Mouse (Mus musculus): Measurements from ENCODE around the gene Fgf10. TPM values are rescaled to one million over a fixed set of nuclear protein-coding genes. Genes with fewer than 3 reads are reported as not detected.

Gene Fgf10
- polyA plus RNA-seq, 1 experiment from 2014 or later: 0.80 TPM

DNA sequence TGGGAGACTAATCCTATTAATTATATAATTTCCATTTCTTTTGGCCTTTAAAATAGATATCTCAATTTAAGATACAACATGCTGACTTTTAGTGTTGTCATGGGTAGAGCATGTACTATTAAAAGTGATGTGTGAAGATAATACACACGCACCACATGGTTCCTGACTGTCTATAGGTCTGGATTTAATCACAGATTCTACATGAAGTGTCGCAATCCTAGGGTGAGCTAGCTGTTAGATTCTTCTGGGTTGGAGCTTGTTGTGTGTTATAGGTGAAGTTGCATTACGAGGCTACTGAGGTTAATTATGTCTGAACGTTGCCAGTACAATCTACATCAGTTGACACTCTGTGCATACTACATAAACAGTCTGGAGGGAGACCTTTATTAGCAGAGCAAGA is 73.2 kb downstream of the Fgf10 start:
- no peak for ATAC-seq (replicated peaks; ENCODE audit: extremely low read depth, insufficient read depth, low FRiP score)
- H3K36me3 ChIP-seq (ENCODE audit: control insufficient read depth, insufficient read depth): no peaks in the 10 kb centered on the region
- H3K9ac ChIP-seq (ENCODE audit: low read length): no peak overlapping the region
- no peaks in the 10 kb centered on the region; the same call in 1 of the 2 replicates for H3K4me1 ChIP-seq (ENCODE audit: control insufficient read depth, insufficient read depth, low read length)
- no peak overlapping the region for H3K4me2 ChIP-seq (ENCODE audit: low read depth, low read length)
- H3K27me3 ChIP-seq (ENCODE audit: control insufficient read depth, insufficient read depth, low read length): no peaks in the 10 kb centered on the region
- 64% methylated on average over 4 of the region's 4 CpGs for whole genome bisulfite sequencing
- H3K27ac ChIP-seq (ENCODE audit: low read length): no peak overlapping the region
- no peaks in the 10 kb centered on the region for H3K9me3 ChIP-seq (replicated peaks; ENCODE audit: control insufficient read depth, low read length)
- no peak overlapping the region for H3K4me3 ChIP-seq (ENCODE audit: low read length)

DNA sequence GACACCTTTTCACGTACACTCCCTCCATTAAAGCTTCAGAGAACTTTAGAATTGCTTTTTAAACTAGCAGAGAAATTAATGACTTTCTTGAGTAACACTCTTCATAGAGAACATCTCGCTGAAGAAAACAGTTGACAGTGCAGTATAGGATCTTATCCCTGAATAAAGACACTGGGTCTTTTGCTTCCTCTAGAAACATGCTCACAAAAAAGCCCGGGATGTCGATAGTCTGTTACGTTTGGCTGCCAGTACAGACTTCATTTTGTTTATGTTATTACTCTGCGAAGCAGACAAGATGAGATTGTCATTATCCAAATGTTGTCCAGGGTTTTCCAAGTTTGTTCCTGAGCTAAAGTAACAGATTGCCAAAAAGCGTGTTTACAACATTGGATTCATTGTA is 75.2 kb downstream of the Fgf10 start:
- ATAC-seq (replicated peaks; ENCODE audit: extremely low read depth, insufficient read depth, low FRiP score): no peak
- WGBS: 78% methylated on average over 7 of the region's 7 CpGs

DNA sequence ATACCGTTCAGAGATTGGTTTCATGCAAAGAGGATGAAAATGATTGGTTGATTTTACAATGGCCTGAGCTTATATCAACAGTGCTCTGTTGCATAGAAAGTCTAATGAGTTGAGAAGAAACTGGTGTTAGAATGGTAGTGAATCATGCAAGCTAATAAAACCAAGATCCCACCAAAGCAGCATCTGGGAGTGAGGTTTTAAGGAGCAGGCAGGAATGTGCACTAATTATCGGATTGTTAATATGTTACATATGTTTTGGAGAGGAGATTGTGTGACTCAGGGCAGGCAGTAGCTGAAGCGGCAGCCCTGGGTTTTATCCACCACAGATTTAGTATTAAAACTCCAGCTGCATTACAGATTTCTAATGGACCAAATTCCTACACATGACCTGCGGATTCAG is 76.8 kb downstream of the Fgf10 start:
- no peaks in the 10 kb centered on the region for H3K9me3 ChIP-seq (replicated peaks; ENCODE audit: control insufficient read depth, low read length)
- H3K27me3 ChIP-seq (ENCODE audit: control insufficient read depth, insufficient read depth, low read length): no peaks in the 10 kb centered on the region
- H3K4me1 ChIP-seq (ENCODE audit: control insufficient read depth, insufficient read depth, low read length): no peaks in the 10 kb centered on the region
- no peak overlapping the region for H3K9ac ChIP-seq (ENCODE audit: low read length)
- H3K4me3 ChIP-seq (ENCODE audit: low read length): no peak overlapping the region
- H3K27ac ChIP-seq (ENCODE audit: low read length): no peak overlapping the region
- 84% methylated on average over 4 of the region's 4 CpGs for WGBS
- H3K4me2 ChIP-seq (ENCODE audit: low read depth, low read length): no peak overlapping the region
- no peaks in the 10 kb centered on the region for H3K36me3 ChIP-seq (ENCODE audit: control insufficient read depth, insufficient read depth)
- no peak for ATAC-seq (replicated peaks; ENCODE audit: extremely low read depth, insufficient read depth, low FRiP score)

More for the DNA sequence above, 75.2 kb downstream of the Fgf10 start:
- Histone ChIP-seq H3K9ac (ENCODE audit: low read length) (no peak overlapping the region), H3K27me3 (ENCODE audit: control insufficient read depth, insufficient read depth, low read length) (no peaks in the 10 kb centered on the region), H3K4me2 (ENCODE audit: low read depth, low read length) (no peak overlapping the region), H3K36me3 (ENCODE audit: control insufficient read depth, insufficient read depth) (no peaks in the 10 kb centered on the region), H3K4me1 (ENCODE audit: control insufficient read depth, insufficient read depth, low read length) (no peaks in the 10 kb centered on the region; the same call in 1 of the 2 replicates), H3K9me3 (replicated peaks; ENCODE audit: control insufficient read depth, low read length) (no peaks in the 10 kb centered on the region), H3K27ac (ENCODE audit: low read length) (no peak overlapping the region), H3K4me3 (ENCODE audit: low read length) (no peak overlapping the region)

DNA sequence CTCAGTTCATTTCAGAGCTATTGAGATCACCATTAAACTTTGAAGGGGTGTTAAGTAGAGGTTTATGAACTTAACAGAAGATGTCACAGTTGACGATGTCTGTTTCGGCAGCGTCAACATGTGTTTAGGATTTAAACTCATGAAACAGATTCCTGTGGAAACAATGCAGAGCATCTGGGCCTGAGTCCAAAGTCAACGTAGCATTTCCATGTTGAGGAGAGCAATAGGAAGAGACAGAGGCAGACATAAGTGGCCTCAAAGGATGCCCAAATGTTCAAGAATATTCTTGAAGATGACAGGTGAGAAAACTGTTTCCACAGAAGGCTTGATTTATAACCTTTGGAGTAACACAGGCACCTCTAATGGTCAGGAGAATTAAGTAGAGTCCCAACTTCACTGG is 84.4 kb downstream of the Fgf10 start:
- ATAC-seq (replicated peaks; ENCODE audit: extremely low read depth, insufficient read depth, low FRiP score): no peak
- Histone ChIP-seq H3K9ac (ENCODE audit: low read length) (no peak overlapping the region), H3K36me3 (ENCODE audit: control insufficient read depth, insufficient read depth) (no peaks in the 10 kb centered on the region), H3K27ac (ENCODE audit: low read length) (no peak overlapping the region), H3K4me3 (ENCODE audit: low read length) (no peak overlapping the region), H3K27me3 (ENCODE audit: control insufficient read depth, insufficient read depth, low read length) (no peaks in the 10 kb centered on the region), H3K9me3 (replicated peaks; ENCODE audit: control insufficient read depth, low read length) (no peaks in the 10 kb centered on the region), H3K4me1 (ENCODE audit: control insufficient read depth, insufficient read depth, low read length) (0 out of 2 replicates have a peak, but pooled peaks cover 2% of the 10 kb centered on the region), H3K4me2 (ENCODE audit: low read depth, low read length) (no peak overlapping the region)
- WGBS: 55% methylated on average over 4 of the region's 4 CpGs

DNA sequence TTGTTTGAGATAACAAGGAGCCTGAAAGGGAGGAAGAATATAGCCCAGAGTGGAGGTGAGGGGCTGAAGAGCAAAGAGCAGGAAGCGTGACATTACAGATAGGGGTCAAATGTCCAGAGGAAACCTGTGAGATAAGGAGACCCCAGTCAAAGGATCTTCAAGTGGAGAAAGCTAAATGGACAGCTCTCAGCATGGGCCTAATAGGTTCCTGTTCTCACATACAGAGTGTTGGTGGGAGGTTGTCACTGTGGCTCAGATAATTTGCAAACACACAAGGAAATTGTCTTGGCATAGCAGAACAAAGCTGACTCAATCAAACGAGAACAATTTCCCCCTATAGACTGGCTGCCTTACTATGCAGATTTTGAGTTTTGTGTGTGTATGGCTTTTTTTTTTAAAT is 89.4 kb downstream of the Fgf10 start:
- H3K36me3 ChIP-seq (ENCODE audit: control insufficient read depth, insufficient read depth): no peaks in the 10 kb centered on the region
- H3K4me3 ChIP-seq (ENCODE audit: low read length): no peak overlapping the region
- H3K4me1 ChIP-seq (ENCODE audit: control insufficient read depth, insufficient read depth, low read length): 0 out of 2 replicates have a peak, but pooled peaks cover 4% of the 10 kb centered on the region
- 16% methylated on average over 2 of the region's 2 CpGs for WGBS
- no peaks in the 10 kb centered on the region for H3K9me3 ChIP-seq (replicated peaks; ENCODE audit: control insufficient read depth, low read length)
- H3K9ac ChIP-seq (ENCODE audit: low read length): no peak overlapping the region
- H3K27me3 ChIP-seq (ENCODE audit: control insufficient read depth, insufficient read depth, low read length): no peaks in the 10 kb centered on the region
- no peak overlapping the region for H3K4me2 ChIP-seq (ENCODE audit: low read depth, low read length)
- no peak overlapping the region for H3K27ac ChIP-seq (ENCODE audit: low read length)
- ATAC-seq (replicated peaks; ENCODE audit: extremely low read depth, insufficient read depth, low FRiP score): no peak

DNA sequence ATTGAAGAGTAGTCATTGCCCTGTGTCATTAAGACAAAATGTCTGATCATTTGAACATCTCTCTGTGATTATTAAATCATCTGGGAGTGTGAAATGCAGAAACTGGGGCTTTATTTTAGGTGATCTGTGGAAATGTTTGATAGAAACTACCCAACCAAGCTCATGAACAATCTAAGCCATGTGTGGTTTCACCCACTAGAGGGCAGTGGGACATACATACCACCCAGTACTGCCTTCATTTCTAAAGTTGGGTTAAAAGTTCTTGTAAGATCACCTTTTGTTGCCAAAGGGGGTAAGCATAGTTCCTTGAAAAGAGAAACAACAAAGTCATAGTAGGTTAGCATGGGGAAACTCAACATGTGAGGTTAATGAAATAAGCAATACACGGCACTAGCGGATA is 93.4 kb downstream of the Fgf10 start:
- Histone ChIP-seq H3K4me3 (ENCODE audit: low read length) (no peak overlapping the region), H3K36me3 (ENCODE audit: control insufficient read depth, insufficient read depth) (no peaks in the 10 kb centered on the region), H3K27me3 (ENCODE audit: control insufficient read depth, insufficient read depth, low read length) (no peaks in the 10 kb centered on the region), H3K27ac (ENCODE audit: low read length) (no peak overlapping the region), H3K4me2 (ENCODE audit: low read depth, low read length) (no peak overlapping the region), H3K9ac (ENCODE audit: low read length) (no peak overlapping the region), H3K4me1 (ENCODE audit: control insufficient read depth, insufficient read depth, low read length) (0 out of 2 replicates have a peak, but pooled peaks cover 4% of the 10 kb centered on the region), H3K9me3 (replicated peaks; ENCODE audit: control insufficient read depth, low read length) (no peaks in the 10 kb centered on the region)
- WGBS: 92% methylated on average over 2 of the region's 2 CpGs
- ATAC-seq (replicated peaks; ENCODE audit: extremely low read depth, insufficient read depth, low FRiP score): no peak

DNA sequence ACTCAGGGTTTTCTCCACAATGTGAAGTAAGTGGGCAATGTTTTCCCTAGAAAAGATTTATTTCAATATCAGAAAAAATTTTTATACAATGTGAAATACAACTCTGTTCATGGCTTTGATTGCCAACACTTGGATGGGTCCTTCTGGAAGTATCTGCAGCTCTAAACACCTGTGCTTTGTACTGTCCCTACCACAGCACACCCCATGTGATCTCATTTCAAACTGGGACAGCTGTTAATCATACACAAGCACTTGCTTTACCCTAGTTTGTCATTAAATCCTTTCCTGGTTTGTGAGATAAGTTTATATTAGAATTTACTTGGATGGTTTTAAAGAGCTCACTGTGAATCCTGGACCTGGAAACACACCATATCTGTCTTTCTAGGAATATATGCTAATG is 102.6 kb downstream of the Fgf10 start:
- Histone ChIP-seq H3K9me3 (replicated peaks; ENCODE audit: control insufficient read depth, low read length) (no peaks in the 10 kb centered on the region), H3K9ac (ENCODE audit: low read length) (no peak overlapping the region), H3K4me1 (ENCODE audit: control insufficient read depth, insufficient read depth, low read length) (no peaks in the 10 kb centered on the region), H3K4me2 (ENCODE audit: low read depth, low read length) (no peak overlapping the region), H3K4me3 (ENCODE audit: low read length) (no peak overlapping the region), H3K27ac (ENCODE audit: low read length) (no peak overlapping the region), H3K27me3 (ENCODE audit: control insufficient read depth, insufficient read depth, low read length) (no peaks in the 10 kb centered on the region), H3K36me3 (ENCODE audit: control insufficient read depth, insufficient read depth) (no peaks in the 10 kb centered on the region)
- ATAC-seq (replicated peaks; ENCODE audit: extremely low read depth, insufficient read depth, low FRiP score): no peak

DNA sequence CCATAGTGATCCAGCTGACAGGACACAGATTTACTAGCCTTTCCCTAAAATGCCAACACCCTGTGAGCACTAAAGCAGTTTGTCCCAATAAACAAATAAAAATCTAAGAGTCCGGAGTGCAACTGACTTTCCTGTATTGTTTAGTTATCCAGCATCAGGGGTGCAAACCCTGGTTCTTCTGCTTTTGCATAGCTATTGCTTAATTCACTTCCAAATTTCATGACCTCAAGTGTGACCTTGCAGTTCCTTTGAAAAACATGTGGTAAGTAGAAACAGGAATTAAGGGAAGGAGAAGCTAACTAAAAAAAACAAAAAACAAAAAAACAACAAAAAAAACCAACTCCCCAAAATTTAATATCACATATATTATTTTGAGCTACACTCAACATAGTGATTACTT is 105.6 kb downstream of the Fgf10 start:
- no peak overlapping the region for H3K4me2 ChIP-seq (ENCODE audit: low read depth, low read length)
- no peaks in the 10 kb centered on the region for H3K4me1 ChIP-seq (ENCODE audit: control insufficient read depth, insufficient read depth, low read length)
- H3K36me3 ChIP-seq (ENCODE audit: control insufficient read depth, insufficient read depth): no peaks in the 10 kb centered on the region
- no peaks in the 10 kb centered on the region for H3K27me3 ChIP-seq (ENCODE audit: control insufficient read depth, insufficient read depth, low read length)
- H3K4me3 ChIP-seq (ENCODE audit: low read length): no peak overlapping the region
- H3K27ac ChIP-seq (ENCODE audit: low read length): no peak overlapping the region
- no peak for ATAC-seq (replicated peaks; ENCODE audit: extremely low read depth, insufficient read depth, low FRiP score)
- H3K9me3 ChIP-seq (replicated peaks; ENCODE audit: control insufficient read depth, low read length): no peaks in the 10 kb centered on the region
- H3K9ac ChIP-seq (ENCODE audit: low read length): no peak overlapping the region
- WGBS: 55% methylated on average over 1 of the region's 1 CpGs

DNA sequence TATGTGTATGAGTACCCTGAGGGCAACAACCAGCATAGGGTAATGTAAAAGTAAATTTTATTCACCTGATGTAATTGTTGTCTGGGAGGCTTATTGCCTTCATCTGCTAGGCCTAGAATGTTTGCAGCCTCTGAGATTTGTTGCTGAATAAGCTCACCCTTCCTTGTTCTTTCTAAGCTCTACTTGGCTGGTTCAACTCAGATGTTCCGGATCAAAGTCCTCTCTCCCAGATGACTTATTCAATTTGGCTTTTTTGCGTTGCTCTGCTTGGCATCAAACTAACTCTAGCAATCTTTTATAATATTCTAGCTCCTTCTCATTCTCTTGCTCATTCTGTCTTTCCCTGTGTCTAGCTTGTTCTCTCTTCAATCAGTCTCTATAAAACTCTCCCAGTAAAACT is 109.6 kb downstream of the Fgf10 start:
- H3K27me3 ChIP-seq (ENCODE audit: control insufficient read depth, insufficient read depth, low read length): no peaks in the 10 kb centered on the region
- H3K27ac ChIP-seq (ENCODE audit: low read length): no peak overlapping the region
- H3K4me1 ChIP-seq (ENCODE audit: control insufficient read depth, insufficient read depth, low read length): no peaks in the 10 kb centered on the region
- ATAC-seq (replicated peaks; ENCODE audit: extremely low read depth, insufficient read depth, low FRiP score): no peak
- H3K9ac ChIP-seq (ENCODE audit: low read length): no peak overlapping the region
- H3K36me3 ChIP-seq (ENCODE audit: control insufficient read depth, insufficient read depth): no peaks in the 10 kb centered on the region
- WGBS: 79% methylated on average over 2 of the region's 2 CpGs
- H3K4me2 ChIP-seq (ENCODE audit: low read depth, low read length): no peak overlapping the region
- H3K4me3 ChIP-seq (ENCODE audit: low read length): no peak overlapping the region
- no peaks in the 10 kb centered on the region for H3K9me3 ChIP-seq (replicated peaks; ENCODE audit: control insufficient read depth, low read length)

DNA sequence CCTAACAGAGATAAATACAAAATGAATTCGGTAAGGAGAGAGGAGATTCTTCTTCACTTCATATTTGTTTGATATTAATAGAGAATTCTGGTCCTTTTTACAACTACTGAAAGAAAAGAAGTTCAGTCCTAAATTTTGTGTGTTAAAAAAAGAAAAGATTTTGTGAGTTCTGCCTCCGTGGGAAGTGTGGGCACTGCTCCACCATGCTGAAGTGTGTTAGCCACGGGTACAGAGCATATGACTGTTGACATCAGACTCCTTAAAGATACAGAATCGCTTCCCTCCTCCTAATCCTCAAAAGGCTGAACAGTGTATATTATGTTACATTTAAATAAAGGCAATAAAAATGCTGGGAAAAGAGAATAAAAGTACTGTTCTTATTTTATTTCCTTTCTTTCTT is 122.2 kb downstream of the Fgf10 start:
- 43% methylated on average over 4 of the region's 4 CpGs for WGBS

More for the DNA sequence above, 122.2 kb downstream of the Fgf10 start:
- H3K27me3 ChIP-seq (ENCODE audit: control insufficient read depth, insufficient read depth, low read length): no peaks in the 10 kb centered on the region
- ATAC-seq (replicated peaks; ENCODE audit: extremely low read depth, insufficient read depth, low FRiP score): no peak
- H3K27ac ChIP-seq (ENCODE audit: low read length): no peak overlapping the region
- H3K4me2 ChIP-seq (ENCODE audit: low read depth, low read length): no peak overlapping the region
- H3K4me3 ChIP-seq (ENCODE audit: low read length): no peak overlapping the region
- H3K9ac ChIP-seq (ENCODE audit: low read length): no peak overlapping the region
- no peaks in the 10 kb centered on the region for H3K9me3 ChIP-seq (replicated peaks; ENCODE audit: control insufficient read depth, low read length)
- H3K4me1 ChIP-seq (ENCODE audit: control insufficient read depth, insufficient read depth, low read length): no peaks in the 10 kb centered on the region
- H3K36me3 ChIP-seq (ENCODE audit: control insufficient read depth, insufficient read depth): no peaks in the 10 kb centered on the region

All from heart, embryonic 16.5 days (tissue).